Mouse (Mus musculus) megakaryocyte, embryonic 14.5 days (primary cell): Measurements from ENCODE around the gene Rps6kc1. TPM values are rescaled to one million over a fixed set of nuclear protein-coding genes. Genes with fewer than 3 reads are reported as not detected.

ENCODE experiments used
- H3K27me3 ChIP-seq: replicated peaks from 2 replicates; pipeline ENCODE3; 2012; ENCODE audit warnings: inconsistent platforms
- H3K36me3 ChIP-seq: replicated peaks from 2 replicates; pipeline ENCODE3; 2012; ENCODE audit warnings: low read length, inconsistent platforms, mixed read lengths
- H3K4me1 ChIP-seq: 2 replicates; pipeline ENCODE4 v1.6.1; 2012; ENCODE audit warnings: inconsistent platforms
- H3K4me3 ChIP-seq: replicated peaks from 2 replicates; pipeline ENCODE3; 2012; ENCODE audit warnings: moderate library complexity, mild to moderate bottlenecking, inconsistent platforms
- H3K9me3 ChIP-seq: 2 replicates; pipeline ENCODE4 v1.6.1; 2012; ENCODE audit warnings: inconsistent platforms
- FLI1 ChIP-seq: IDR thresholded peaks from 2 replicates; pipeline ENCODE4 v1.6.1; 2012; ENCODE audit warnings: low read length, inconsistent platforms, mixed read lengths
- GATA1 ChIP-seq: IDR thresholded peaks from 3 replicates; pipeline ENCODE4 v1.6.1; 2012; ENCODE audit warnings: mixed read lengths, low read length, inconsistent platforms, borderline replicate concordance
- polyA plus RNA-seq: library from polyadenylated mRNA; stranded (reverse); fragments of >175 nt; gene quantifications from 2 replicates; pipeline ENCODE4 v1.2.3, GENCODE M21; 2012; ENCODE audit warnings: low replicate concordance; ENCODE audit not compliant: insufficient read depth

The Rps6kc1 gene
- 2.8 and 5.9 TPM in 2 replicates for polyA plus RNA-seq

DNA sequence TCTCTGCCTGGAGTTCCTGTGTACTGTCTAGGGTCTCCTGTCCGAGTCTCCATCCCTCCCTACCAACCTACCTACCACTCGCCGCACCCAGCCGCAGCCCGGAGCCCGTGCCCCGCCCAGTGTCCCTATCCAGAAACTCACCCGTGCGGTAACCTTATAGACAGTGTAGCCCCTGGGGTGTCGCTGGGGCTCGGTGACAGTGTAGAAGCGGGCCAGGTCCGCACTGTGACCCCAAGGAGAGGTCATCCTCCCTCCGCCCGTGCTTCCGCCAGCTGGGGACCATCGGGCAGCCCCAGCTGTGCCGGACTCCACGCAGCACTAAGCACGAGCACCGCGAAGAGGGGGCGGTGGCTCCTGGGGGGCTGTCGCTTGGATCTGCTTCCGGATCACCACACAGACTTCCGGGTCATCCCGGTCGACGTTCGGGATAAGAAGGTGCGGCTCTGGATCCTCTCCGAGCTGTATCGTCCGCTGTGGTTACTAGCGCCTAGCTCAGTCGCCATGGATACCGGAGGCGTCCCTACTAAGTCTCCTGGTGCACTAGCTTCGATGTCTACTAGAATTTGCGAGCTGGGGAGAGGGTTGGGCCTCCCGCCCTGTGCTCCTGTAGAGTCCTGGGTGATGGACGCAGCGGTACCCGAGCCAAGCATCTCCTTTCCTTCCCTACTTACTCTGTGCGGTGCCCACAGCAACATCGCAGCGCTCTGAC, at the start of gene Rps6kc1:
TSS of gene Rps6kc1 (minus strand) at position 356 of the 709 bp plus-strand sequence.
- no peaks in the 10 kb centered on the region for H3K9me3 ChIP-seq
- peaks cover 4% of the 10 kb centered on the region for H3K36me3 ChIP-seq
- peak within 1 kb of the TSS; percentile 93 for H3K4me3 ChIP-seq
- no peaks in the 10 kb centered on the region for H3K27me3 ChIP-seq
- TF ChIP-seq GATA1 (no peak), FLI1 (no peak)
- H3K4me1 ChIP-seq, result peaks cover 47% of the 10 kb centered on the region

DNA sequence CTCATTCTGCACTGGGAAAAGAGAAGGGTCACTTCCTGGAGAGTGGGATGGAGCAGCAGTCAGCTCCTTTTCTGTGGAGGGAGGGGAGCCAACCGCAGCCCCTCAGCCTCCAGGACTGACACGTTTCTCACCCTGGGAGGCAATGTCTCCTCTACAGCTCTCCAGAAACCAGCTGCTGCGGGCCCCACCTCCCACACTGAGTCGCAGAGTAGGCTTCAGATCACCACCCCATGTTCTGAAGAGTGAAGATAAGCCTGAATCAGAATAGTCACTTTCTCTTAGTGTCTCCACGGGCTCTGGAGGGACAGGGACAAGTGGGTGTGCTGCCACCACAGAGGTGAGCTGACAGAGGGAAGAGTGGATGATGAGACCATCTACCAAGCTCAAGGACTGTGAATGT, 47.3 kb upstream of the Rps6kc1 start:
- Histone ChIP-seq H3K4me3 (no peak overlapping the region), H3K9me3 (no peaks in the 10 kb centered on the region), H3K4me1 (peaks cover 4% of the 10 kb centered on the region; the same call in 1 of the 2 replicates), H3K27me3 (peaks cover 78% of the 10 kb centered on the region), H3K36me3 (no peaks in the 10 kb centered on the region)
- TF ChIP-seq FLI1 (no peak), GATA1 (no peak)

GRCm38 (mm10) chr1:190953009-190953408, 41.4 kb upstream of the Rps6kc1 start:
- peaks cover 20% of the 10 kb centered on the region for H3K36me3 ChIP-seq
- H3K27me3 ChIP-seq, result peaks cover 47% of the 10 kb centered on the region
- H3K9me3 ChIP-seq, result no peaks in the 10 kb centered on the region
- no peak for TF ChIP-seq GATA1
- no peak for TF ChIP-seq FLI1
- H3K4me1 ChIP-seq, result peaks cover 17% of the 10 kb centered on the region
- H3K4me3 ChIP-seq, result no peak overlapping the region

DNA sequence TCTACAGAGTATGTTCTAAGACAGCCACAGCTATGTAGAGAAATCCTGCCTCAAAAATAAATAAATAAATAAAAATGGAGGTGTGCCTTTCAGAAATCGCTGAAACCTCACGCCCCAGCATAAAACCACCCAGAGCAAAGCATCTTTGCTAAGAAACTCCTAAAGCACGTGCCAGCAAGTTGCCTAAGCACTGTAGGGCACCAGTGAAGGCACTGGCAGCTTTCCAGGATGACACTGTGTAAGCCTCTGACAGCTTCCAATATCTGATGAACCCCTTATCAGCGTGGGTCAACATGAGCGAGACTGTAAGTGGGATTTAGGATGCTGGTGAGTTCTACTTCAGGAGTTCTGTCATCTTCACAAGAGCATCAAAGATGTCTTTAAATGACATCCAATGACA, 39.4 kb upstream of the Rps6kc1 start:
- Histone ChIP-seq H3K36me3 (peaks cover 38% of the 10 kb centered on the region), H3K9me3 (no peaks in the 10 kb centered on the region), H3K4me3 (no peak overlapping the region), H3K4me1 (peaks cover 17% of the 10 kb centered on the region), H3K27me3 (peaks cover 32% of the 10 kb centered on the region)
- TF ChIP-seq GATA1 (no peak), FLI1 (no peak)

DNA sequence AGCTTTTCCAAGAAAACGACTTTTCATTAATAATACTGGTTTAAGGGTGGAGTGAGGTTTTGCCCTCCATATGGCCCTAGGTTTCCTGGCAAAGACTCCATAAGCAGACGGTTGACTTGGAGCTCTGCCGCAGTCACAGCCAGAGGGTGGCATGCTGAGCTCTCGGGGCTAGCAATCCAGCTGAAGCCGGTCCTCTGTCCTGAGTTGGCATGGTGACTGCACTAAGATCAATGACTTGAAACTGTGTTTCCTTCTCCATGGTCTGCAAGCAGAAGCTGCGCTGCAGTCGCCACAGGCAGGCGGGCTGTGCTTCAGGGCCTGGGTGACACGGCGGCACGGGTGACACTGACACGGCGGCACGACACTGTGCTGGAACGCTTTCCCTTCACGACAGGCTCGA, 37.3 kb upstream of the Rps6kc1 start:
- Histone ChIP-seq H3K4me1 (peaks cover 17% of the 10 kb centered on the region), H3K9me3 (no peaks in the 10 kb centered on the region), H3K27me3 (peaks cover 14% of the 10 kb centered on the region), H3K4me3 (peak overlapping the region; percentile 14), H3K36me3 (peaks cover 60% of the 10 kb centered on the region)
- no peak for TF ChIP-seq GATA1

- H3K36me3 ChIP-seq, result peaks cover 64% of the 10 kb centered on the region
Observed at GRCm38 (mm10) chr1:190948439-190948838, 36.9 kb upstream of the Rps6kc1 start.

DNA sequence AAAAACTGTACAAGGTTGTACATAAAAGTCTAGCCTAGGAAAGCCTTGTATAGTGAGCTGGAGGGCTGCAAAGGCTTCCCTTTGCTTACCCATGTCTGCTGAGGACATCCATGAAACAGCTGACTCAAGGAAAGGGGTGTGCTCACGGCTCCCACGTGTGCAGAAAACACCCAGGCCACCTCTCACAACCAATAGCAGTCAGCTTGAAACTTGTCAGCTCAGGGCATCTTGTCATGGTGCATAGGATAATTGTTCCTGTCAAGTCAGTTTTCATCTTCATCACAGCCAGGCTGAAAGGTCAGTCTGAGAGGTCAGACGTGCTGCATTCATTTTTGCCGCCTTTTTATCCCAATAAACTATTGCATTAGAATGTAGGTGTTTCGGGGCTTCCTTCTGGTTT, 36.4 kb upstream of the Rps6kc1 start:
- no peaks in the 10 kb centered on the region for H3K9me3 ChIP-seq
- H3K4me3 ChIP-seq, result no peak overlapping the region
- H3K4me1 ChIP-seq, result peaks cover 11% of the 10 kb centered on the region
- TF ChIP-seq GATA1 (no peak), FLI1 (no peak)
- H3K27me3 ChIP-seq, result peaks cover 8% of the 10 kb centered on the region
- peaks cover 68% of the 10 kb centered on the region for H3K36me3 ChIP-seq

More at GRCm38 (mm10) chr1:190948439-190948838, 36.9 kb upstream of the Rps6kc1 start:
- H3K4me3 ChIP-seq, result no peak overlapping the region
- peaks cover 12% of the 10 kb centered on the region for H3K27me3 ChIP-seq
- peaks cover 16% of the 10 kb centered on the region for H3K4me1 ChIP-seq
- no peak for TF ChIP-seq FLI1
- no peak for TF ChIP-seq GATA1
- H3K9me3 ChIP-seq, result no peaks in the 10 kb centered on the region

DNA sequence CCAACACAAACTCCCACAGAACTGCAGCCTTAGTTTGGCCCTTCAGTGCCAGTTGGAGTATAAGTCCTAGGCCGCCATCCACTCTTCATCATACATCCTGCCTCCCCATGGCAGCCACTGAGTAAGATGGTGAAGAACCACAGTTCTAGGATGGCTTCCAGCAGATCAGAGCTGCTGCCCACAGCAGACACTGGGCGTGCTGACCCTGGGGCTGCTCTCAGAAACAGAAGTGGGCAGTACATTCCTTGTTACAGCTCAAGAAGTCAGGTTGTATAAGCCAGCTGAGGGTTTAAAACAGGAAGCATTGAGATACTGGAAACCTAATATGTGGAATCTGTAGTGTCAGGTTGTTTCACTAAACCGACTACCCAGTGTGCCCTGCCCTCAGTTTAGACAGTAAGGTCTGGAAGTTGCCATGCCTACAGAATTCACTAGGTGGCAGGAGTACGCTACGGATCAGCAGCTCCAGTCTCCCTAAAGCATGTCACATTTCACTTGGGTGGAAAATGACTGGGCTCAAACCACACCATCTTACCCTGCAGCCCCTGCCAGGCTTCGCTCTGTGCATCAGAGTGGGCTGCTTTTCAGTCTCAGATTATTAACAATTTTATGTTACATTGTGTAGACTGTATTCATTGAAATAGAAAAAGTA, 32.7 kb upstream of the Rps6kc1 start:
- H3K4me3 ChIP-seq, result no peak overlapping the region
- H3K36me3 ChIP-seq, result peaks cover 98% of the 10 kb centered on the region

DNA sequence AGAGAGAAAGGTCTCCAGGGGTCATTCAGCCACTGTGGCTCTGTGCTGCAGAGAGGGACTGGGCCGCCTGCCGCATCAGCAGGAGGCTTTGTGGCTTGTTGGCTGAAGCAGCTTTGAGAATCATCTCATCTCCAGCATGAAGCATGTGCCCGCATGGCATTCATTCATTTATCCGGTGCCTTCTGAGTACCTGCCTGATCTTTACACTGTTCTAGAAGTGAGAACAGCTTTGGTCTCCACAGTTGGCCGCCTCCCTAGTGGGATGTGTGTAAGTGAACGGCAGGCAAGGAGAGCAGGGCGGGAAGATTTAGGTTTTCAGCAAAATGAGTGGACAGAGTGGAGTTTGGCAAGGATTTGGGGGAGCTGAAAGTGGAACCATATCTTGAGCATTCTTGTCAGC, 28.2 kb upstream of the Rps6kc1 start:
- Histone ChIP-seq H3K9me3 (no peaks in the 10 kb centered on the region), H3K36me3 (peaks cover 98% of the 10 kb centered on the region), H3K4me1 (peaks cover 6% of the 10 kb centered on the region; the same call in 1 of the 2 replicates), H3K4me3 (no peak overlapping the region), H3K27me3 (no peaks in the 10 kb centered on the region)
- TF ChIP-seq FLI1, result no peak
- no peak for TF ChIP-seq GATA1

More for the DNA sequence above, 32.7 kb upstream of the Rps6kc1 start:
- no peaks in the 10 kb centered on the region for H3K9me3 ChIP-seq
- H3K27me3 ChIP-seq, result no peaks in the 10 kb centered on the region
- no peaks in the 10 kb centered on the region for H3K4me1 ChIP-seq
- no peak for TF ChIP-seq FLI1
- no peak for TF ChIP-seq GATA1

GRCm38 (mm10) chr1:190930181-190930580, 18.6 kb upstream of the Rps6kc1 start:
- Histone ChIP-seq H3K36me3 (peaks cover 36% of the 10 kb centered on the region), H3K9me3 (no peaks in the 10 kb centered on the region), H3K27me3 (no peaks in the 10 kb centered on the region), H3K4me3 (peak overlapping the region; percentile 30), H3K4me1 (peaks cover 48% of the 10 kb centered on the region)
- no peak for TF ChIP-seq GATA1
- TF ChIP-seq FLI1, result no peak
